Mouse (Mus musculus): ENCODE results near the gene Alpk1. TPM values are rescaled to one million over a fixed set of nuclear protein-coding genes. Genes with fewer than 3 reads are reported as not detected.
A peak's percentile ranks its signal among the peaks of the same experiment; 100 is the strongest.

Alpk1 gene
- polyA plus RNA-seq, 1 experiment from 2014 or later, result 0.60 TPM

DNA sequence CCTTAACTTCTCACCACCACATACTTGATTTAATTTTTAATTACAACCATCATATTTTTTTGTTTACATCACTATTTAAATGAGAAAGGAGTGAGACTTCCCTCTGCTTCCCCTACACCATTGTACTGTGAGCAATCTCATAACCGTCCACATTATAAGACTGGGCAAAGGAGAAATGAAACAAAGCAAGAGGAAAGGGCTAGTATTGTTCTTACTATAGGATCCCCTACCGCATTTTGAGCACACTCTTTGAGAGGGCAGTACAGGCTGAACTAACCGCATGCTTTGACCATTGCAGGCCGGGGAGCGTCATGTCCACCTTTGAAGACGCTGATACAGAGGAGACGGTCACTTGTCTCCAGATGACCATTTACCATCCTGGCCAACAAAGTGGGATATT, 15.9 kb upstream of the Alpk1 start:
- H3K9me3 ChIP-seq (replicated peaks; ENCODE audit: control insufficient read depth, low read length), result no peaks in the 10 kb centered on the region
- no peak overlapping the region for H3K27ac ChIP-seq (replicated peaks; ENCODE audit: low read depth, low read length)
- WGBS, result 95% methylated on average over 7 of the region's 7 CpGs
- H3K4me3 ChIP-seq (ENCODE audit: low read depth, low read length), result no peak overlapping the region
- no peaks in the 10 kb centered on the region for H3K36me3 ChIP-seq (replicated peaks; ENCODE audit: control insufficient read depth, insufficient read depth, low read depth, low read length)
- no peak overlapping the region for H3K9ac ChIP-seq (replicated peaks; ENCODE audit: low read length)
- ATAC-seq (replicated peaks; ENCODE audit: insufficient number of reproducible peaks, low FRiP score, low TSS enrichment, low read depth) (no peak), DNase-seq (ENCODE audit: low spot score) (no peak)
- H3K4me2 ChIP-seq (ENCODE audit: low read depth, low read length), result no peak overlapping the region
- H3K4me1 ChIP-seq (ENCODE audit: control insufficient read depth, insufficient read depth, low read length), result peaks cover under 1% of the 10 kb centered on the region; the same call in 1 of the 2 replicates
- 0 out of 2 replicates have a peak, but pooled peaks cover under 1% of the 10 kb centered on the region for H3K27me3 ChIP-seq (ENCODE audit: control insufficient read depth, insufficient read depth, low read length)

DNA sequence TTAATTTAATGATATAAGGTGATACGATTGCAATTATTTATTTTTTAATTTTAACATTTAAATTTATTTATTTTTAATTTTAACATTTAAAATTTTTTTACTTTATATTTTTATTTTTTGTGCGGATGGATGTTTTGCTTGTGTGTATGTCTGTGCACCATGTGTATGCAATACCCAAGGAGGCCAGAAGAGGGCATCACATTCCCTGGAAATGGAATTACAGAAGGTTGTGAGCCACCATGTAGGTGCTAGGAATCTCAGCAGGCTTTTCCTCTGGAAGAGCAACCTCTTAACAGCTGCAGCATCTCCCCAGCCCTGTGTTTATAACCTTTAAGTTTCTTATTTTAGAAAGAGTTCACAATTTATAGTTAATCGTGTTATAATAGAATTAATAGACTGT, 15.4 kb upstream of the Alpk1 start:
- Histone ChIP-seq H3K9me3 (replicated peaks; ENCODE audit: control insufficient read depth, low read length) (no peaks in the 10 kb centered on the region), H3K4me3 (ENCODE audit: low read depth, low read length) (no peak overlapping the region), H3K4me2 (ENCODE audit: low read depth, low read length) (no peak overlapping the region), H3K27me3 (ENCODE audit: control insufficient read depth, insufficient read depth, low read length) (0 out of 2 replicates have a peak, but pooled peaks cover 3% of the 10 kb centered on the region), H3K36me3 (replicated peaks; ENCODE audit: control insufficient read depth, insufficient read depth, low read depth, low read length) (no peaks in the 10 kb centered on the region), H3K4me1 (ENCODE audit: control insufficient read depth, insufficient read depth, low read length) (peaks cover 3% of the 10 kb centered on the region; the same call in 1 of the 2 replicates), H3K27ac (replicated peaks; ENCODE audit: low read depth, low read length) (no peak overlapping the region), H3K9ac (replicated peaks; ENCODE audit: low read length) (no peak overlapping the region)
- WGBS, result 94% methylated on average over 3 of the region's 3 CpGs
- DNase-seq (ENCODE audit: low spot score) (no peak), ATAC-seq (replicated peaks; ENCODE audit: insufficient number of reproducible peaks, low FRiP score, low TSS enrichment, low read depth) (no peak)

DNA sequence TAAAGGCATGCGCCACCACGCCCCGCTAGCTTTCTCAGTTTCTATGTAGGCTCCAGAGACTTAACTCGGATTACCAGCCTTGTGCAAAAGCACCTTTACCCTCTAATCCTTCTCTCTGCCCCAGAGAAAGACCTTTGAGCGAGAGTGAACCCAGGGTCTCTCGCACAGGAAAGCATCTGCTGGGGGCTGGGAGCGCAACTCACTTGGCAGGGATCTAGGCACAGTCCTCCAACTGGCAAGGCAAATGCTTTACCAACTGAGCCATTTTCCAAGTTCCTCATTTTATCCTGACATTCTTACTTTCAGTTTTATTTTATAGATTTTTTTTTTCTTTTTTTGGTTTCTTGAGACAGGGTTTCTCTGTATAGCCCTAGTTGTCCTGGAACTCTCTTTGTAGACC, 12.7 kb upstream of the Alpk1 start:
- WGBS, result 81% methylated on average over 7 of the region's 7 CpGs

DNA sequence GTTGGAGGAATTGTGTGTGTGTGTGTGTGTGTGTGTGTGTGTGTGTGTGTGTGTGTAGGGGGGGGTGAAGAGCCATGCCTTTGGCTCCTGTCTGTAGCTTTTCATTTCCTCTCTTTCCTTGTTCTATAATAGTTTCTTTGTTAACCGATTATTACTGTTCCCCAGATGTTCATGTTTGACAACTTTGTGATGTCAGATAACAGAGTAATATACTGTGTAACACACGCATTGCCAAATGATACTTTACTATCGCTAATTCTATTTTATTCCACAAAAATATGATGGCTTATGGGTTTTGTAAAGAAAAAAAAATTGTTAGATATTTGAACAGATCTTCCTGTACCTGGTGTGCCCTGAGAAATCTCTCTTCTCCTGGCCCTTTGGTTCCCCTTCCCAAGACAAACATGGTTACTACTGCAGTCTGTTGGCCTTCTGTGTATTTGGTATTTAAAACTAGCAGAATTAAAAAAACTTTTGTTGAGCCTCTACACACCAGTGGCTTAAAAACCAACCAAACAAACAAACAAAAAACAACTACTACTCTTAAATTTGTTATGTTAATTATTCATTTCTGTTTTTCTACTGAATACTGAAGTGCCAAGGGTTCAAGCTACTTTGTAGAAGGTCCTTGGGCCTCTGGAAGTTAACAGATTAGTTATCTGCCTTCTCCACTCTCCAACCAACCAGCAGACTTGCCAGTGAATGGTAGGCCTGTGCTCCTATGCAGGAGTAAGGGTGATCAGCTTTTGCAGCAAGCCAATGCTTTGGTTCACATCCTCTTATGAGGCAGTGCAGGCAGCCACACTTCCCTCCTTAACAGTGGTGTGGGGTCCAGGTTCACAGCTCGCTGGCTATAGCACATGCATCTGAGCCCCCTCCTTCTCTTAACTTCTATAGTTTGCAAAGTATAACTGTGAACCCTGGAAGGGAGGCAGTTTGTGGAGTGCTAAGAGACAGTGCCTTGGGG, 11.6 kb upstream of the Alpk1 start:
- H3K4me2 ChIP-seq (ENCODE audit: low read depth, low read length), result no peak overlapping the region
- H3K27ac ChIP-seq (replicated peaks; ENCODE audit: low read depth, low read length), result no peak overlapping the region
- no peaks in the 10 kb centered on the region for H3K36me3 ChIP-seq (replicated peaks; ENCODE audit: control insufficient read depth, insufficient read depth, low read depth, low read length)
- no peak for ATAC-seq (replicated peaks; ENCODE audit: insufficient number of reproducible peaks, low FRiP score, low TSS enrichment, low read depth)
- 49% methylated on average over 4 of the region's 4 CpGs for WGBS
- DNase-seq (ENCODE audit: low spot score), result no peak
- no peaks in the 10 kb centered on the region for H3K9me3 ChIP-seq (replicated peaks; ENCODE audit: control insufficient read depth, low read length)
- H3K4me3 ChIP-seq (ENCODE audit: low read depth, low read length), result no peak overlapping the region
- peaks cover 11% of the 10 kb centered on the region for H3K27me3 ChIP-seq (ENCODE audit: control insufficient read depth, insufficient read depth, low read length)
- peaks cover 3% of the 10 kb centered on the region; the same call in 1 of the 2 replicates for H3K4me1 ChIP-seq (ENCODE audit: control insufficient read depth, insufficient read depth, low read length)
- H3K9ac ChIP-seq (replicated peaks; ENCODE audit: low read length), result no peak overlapping the region

More for the DNA sequence above, 12.7 kb upstream of the Alpk1 start:
- no peak overlapping the region for H3K9ac ChIP-seq (replicated peaks; ENCODE audit: low read length)
- peaks cover 10% of the 10 kb centered on the region for H3K27me3 ChIP-seq (ENCODE audit: control insufficient read depth, insufficient read depth, low read length)
- no peaks in the 10 kb centered on the region for H3K9me3 ChIP-seq (replicated peaks; ENCODE audit: control insufficient read depth, low read length)
- ATAC-seq (replicated peaks; ENCODE audit: insufficient number of reproducible peaks, low FRiP score, low TSS enrichment, low read depth) (no peak), DNase-seq (ENCODE audit: low spot score) (no peak)
- H3K4me3 ChIP-seq (ENCODE audit: low read depth, low read length), result no peak overlapping the region
- H3K4me1 ChIP-seq (ENCODE audit: control insufficient read depth, insufficient read depth, low read length), result peaks cover 3% of the 10 kb centered on the region; the same call in 1 of the 2 replicates
- no peaks in the 10 kb centered on the region for H3K36me3 ChIP-seq (replicated peaks; ENCODE audit: control insufficient read depth, insufficient read depth, low read depth, low read length)
- no peak overlapping the region for H3K27ac ChIP-seq (replicated peaks; ENCODE audit: low read depth, low read length)
- no peak overlapping the region for H3K4me2 ChIP-seq (ENCODE audit: low read depth, low read length)

DNA sequence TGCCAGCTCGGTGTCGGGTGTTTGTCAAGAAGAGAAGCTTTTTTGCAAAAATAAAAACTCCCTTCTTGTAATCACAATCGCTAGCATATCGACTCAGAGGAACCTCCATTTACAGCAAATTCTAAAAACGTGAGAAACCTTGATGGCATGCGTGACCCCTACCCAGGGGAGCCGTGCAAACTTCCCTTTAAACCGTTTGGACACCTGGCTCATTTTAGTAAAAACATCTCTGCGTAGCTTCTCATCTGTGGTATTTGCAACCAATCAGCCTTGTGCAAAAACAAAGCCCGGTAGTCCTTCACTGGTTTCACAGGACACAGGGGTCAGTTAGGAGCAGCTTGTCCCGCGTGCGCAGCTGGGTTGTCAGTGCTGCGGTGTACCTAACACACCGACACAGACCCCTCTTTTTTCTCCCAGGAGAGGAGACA, 10.7 kb upstream of the Alpk1 start:
- ATAC-seq (replicated peaks; ENCODE audit: insufficient number of reproducible peaks, low FRiP score, low TSS enrichment, low read depth) (no peak), DNase-seq (ENCODE audit: low spot score) (peak; percentile 21)
- Histone ChIP-seq H3K36me3 (replicated peaks; ENCODE audit: control insufficient read depth, insufficient read depth, low read depth, low read length) (no peaks in the 10 kb centered on the region), H3K27ac (replicated peaks; ENCODE audit: low read depth, low read length) (no peak overlapping the region), H3K27me3 (ENCODE audit: control insufficient read depth, insufficient read depth, low read length) (peaks cover 11% of the 10 kb centered on the region), H3K4me2 (ENCODE audit: low read depth, low read length) (peak overlapping the region; percentile 98), H3K9me3 (replicated peaks; ENCODE audit: control insufficient read depth, low read length) (no peaks in the 10 kb centered on the region), H3K4me3 (ENCODE audit: low read depth, low read length) (peak overlapping the region; percentile 57), H3K4me1 (ENCODE audit: control insufficient read depth, insufficient read depth, low read length) (peaks cover 3% of the 10 kb centered on the region; the same call in 1 of the 2 replicates), H3K9ac (replicated peaks; ENCODE audit: low read length) (peak overlapping the region; percentile 11)
- WGBS, result under 1% methylated on average over 15 of the region's 15 CpGs

DNA sequence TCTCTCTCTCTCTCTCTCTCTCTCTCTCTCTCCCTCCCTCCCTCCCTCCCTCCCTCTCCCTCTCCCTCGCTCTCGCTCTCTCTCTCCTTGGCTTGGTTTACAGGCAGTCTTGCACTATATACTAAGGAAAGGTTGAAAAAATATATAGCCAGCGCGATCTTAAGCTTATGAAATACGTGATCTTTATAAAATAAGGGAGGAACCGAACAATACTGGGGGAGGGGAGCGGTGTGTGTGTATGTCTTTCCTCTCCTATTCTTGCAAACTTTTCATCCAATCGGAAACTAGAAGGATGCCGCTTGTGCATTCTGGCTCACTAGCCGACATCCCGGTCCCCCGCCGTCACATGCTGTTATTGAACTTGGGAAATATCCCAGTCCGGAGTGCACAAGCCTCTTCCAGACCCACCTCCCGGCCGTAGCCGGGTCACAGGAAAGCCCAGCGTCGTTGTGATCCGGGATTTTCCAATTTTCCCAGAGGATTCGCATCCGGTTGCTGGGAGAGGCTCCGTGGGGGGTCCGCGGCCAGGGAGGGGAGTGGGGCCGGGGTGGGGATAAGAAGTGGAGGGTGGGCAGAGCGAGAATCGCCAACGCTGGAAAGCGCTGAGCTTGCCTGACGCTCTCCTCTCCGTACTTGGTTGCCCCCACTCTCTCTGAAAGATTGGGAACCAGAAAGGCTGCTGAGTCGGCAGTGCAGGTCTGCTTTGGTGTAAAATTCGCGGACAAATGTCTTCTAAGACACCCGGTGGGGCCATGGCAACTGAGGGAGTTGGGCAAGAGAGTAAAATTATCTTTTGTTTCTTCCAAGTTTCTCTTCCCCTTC, 10.1 kb upstream of the Alpk1 start:
- under 1% methylated on average over 35 of the region's 36 CpGs for WGBS
- no peak overlapping the region for H3K27ac ChIP-seq (replicated peaks; ENCODE audit: low read depth, low read length)
- H3K4me1 ChIP-seq (ENCODE audit: control insufficient read depth, insufficient read depth, low read length), result peaks cover 3% of the 10 kb centered on the region; the same call in 1 of the 2 replicates
- H3K36me3 ChIP-seq (replicated peaks; ENCODE audit: control insufficient read depth, insufficient read depth, low read depth, low read length), result no peaks in the 10 kb centered on the region
- no peaks in the 10 kb centered on the region for H3K9me3 ChIP-seq (replicated peaks; ENCODE audit: control insufficient read depth, low read length)
- H3K9ac ChIP-seq (replicated peaks; ENCODE audit: low read length), result peak overlapping the region; percentile 56
- H3K4me3 ChIP-seq (ENCODE audit: low read depth, low read length), result peak overlapping the region; percentile 57
- peak overlapping the region; percentile 98 for H3K4me2 ChIP-seq (ENCODE audit: low read depth, low read length)
- peak; percentile 64; the same call in 1 of the 2 replicates for ATAC-seq (replicated peaks; ENCODE audit: insufficient number of reproducible peaks, low FRiP score, low TSS enrichment, low read depth)
- peak; percentile 65 for DNase-seq (ENCODE audit: low spot score)
- peaks cover 11% of the 10 kb centered on the region for H3K27me3 ChIP-seq (ENCODE audit: control insufficient read depth, insufficient read depth, low read length)

DNA sequence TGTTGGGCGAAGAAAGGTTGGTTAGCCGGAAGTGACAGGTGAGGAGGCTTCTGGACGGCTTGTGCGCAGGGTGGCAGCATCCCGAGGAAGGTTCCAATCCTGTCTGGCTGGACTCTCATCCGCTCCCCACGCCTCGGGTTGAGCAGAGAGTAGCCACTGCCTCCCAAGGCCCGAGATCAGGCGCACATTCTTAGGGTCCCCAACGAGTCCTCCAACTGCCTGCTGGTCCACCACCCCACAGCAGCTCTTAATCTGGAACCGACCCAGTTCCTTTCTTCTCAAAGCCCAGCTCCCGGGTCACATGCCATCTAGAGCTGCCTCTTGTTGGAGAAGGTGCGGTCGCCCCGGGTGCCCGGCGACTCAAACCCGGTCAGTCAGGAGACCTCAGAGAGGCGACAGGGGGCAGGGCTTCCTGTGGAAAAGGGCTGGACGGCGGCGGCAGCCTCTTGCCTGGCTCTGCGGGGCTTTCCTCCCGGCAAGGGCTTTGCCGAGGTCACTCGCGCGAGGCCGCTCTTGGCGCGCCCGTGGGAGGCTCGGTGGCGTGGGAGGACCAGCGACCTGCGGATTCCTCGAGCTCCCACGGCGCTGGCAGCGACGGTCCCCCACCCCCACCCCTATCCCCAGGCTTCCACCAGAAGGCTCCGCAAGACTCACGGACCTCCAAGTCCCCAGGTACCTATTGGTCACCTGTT, 9.3 kb upstream of the Alpk1 start, which contains the start of gene Tifa:
Tifa (plus strand) TSS at position 306 of the 692 bp plus-strand sequence.
- H3K27me3 ChIP-seq (ENCODE audit: control insufficient read depth, insufficient read depth, low read length), result peaks cover 11% of the 10 kb centered on the region
- peak; percentile 46 for ATAC-seq (replicated peaks; ENCODE audit: insufficient number of reproducible peaks, low FRiP score, low TSS enrichment, low read depth)
- H3K4me1 ChIP-seq (ENCODE audit: control insufficient read depth, insufficient read depth, low read length), result peaks cover 3% of the 10 kb centered on the region; the same call in 1 of the 2 replicates
- no peaks in the 10 kb centered on the region for H3K36me3 ChIP-seq (replicated peaks; ENCODE audit: control insufficient read depth, insufficient read depth, low read depth, low read length)
- peak; percentile 57 for DNase-seq (ENCODE audit: low spot score)
- H3K9ac ChIP-seq (replicated peaks; ENCODE audit: low read length), result peak within 1 kb of the TSS; percentile 56
- H3K27ac ChIP-seq (replicated peaks; ENCODE audit: low read depth, low read length), result no peak within 1 kb of the TSS
- H3K4me2 ChIP-seq (ENCODE audit: low read depth, low read length), result peak within 1 kb of the TSS; percentile 98
- WGBS, result under 1% methylated on average over 44 of the region's 44 CpGs
- peak within 1 kb of the TSS; percentile 57 for H3K4me3 ChIP-seq (ENCODE audit: low read depth, low read length)
- no peaks in the 10 kb centered on the region for H3K9me3 ChIP-seq (replicated peaks; ENCODE audit: control insufficient read depth, low read length)
